Mouse (Mus musculus) splenic B cell, adult 2 months (primary cell): ENCODE results near the gene Dcaf17.
A peak's percentile ranks its signal among the peaks of the same experiment; 100 is the strongest.

Source experiments
- DNase-seq: peaks from one replicate; pipeline ENCODE4 v3.0.0-alpha.2; 2011; ENCODE audit warnings: low read depth, low spot score
- H3K27me3 ChIP-seq: 2 replicates; pipeline ENCODE4 v1.6.1; 2012; ENCODE audit warnings: mild to moderate bottlenecking, low read length, moderate library complexity, mixed read lengths; ENCODE audit not compliant: control insufficient read depth, poor library complexity, insufficient read depth, severe bottlenecking
- H3K36me3 ChIP-seq: 2 replicates; pipeline ENCODE4 v1.6.1; 2012; ENCODE audit warnings: mild to moderate bottlenecking, low read length, moderate library complexity, mixed read lengths; ENCODE audit not compliant: control insufficient read depth, poor library complexity, insufficient read depth, severe bottlenecking

Gene Dcaf17

GRCm38 (mm10) chr2:71055300-71056114 is at the start of gene Dcaf17, which contains the start of gene Mettl8:
Gene Dcaf17 (plus strand): TSS chr2:71055328.
Gene Mettl8 (minus strand): TSS chr2:71055583.
- Histone ChIP-seq H3K36me3 (peaks cover 6% of the 10 kb centered on the region; the same call in 1 of the 2 replicates), H3K27me3 (no peaks in the 10 kb centered on the region)
- peak; percentile 97 for DNase-seq

- no peaks in the 10 kb centered on the region for H3K27me3 ChIP-seq
- DNase-seq = no peak
- no peaks in the 10 kb centered on the region for H3K36me3 ChIP-seq
Measured at GRCm38 (mm10) chr2:71011816-71012215, 43.3 kb upstream of the Dcaf17 start.

GRCm38 (mm10) chr2:71013521-71013920 is 41.6 kb upstream of the Dcaf17 start:
- no peaks in the 10 kb centered on the region for H3K27me3 ChIP-seq
- no peaks in the 10 kb centered on the region for H3K36me3 ChIP-seq
- no peak for DNase-seq

GRCm38 (mm10) chr2:71019277-71019676 is 35.9 kb upstream of the Dcaf17 start:
- no peaks in the 10 kb centered on the region for H3K36me3 ChIP-seq
- no peak for DNase-seq

GRCm38 (mm10) chr2:71019704-71020375 is 35.3 kb upstream of the Dcaf17 start:
- Histone ChIP-seq H3K27me3 (no peaks in the 10 kb centered on the region), H3K36me3 (no peaks in the 10 kb centered on the region)
- DNase-seq = no peak

More at GRCm38 (mm10) chr2:71019277-71019676, 35.9 kb upstream of the Dcaf17 start:
- no peaks in the 10 kb centered on the region for H3K27me3 ChIP-seq

GRCm38 (mm10) chr2:71020674-71021073 is 34.5 kb upstream of the Dcaf17 start:
- Histone ChIP-seq H3K36me3 (no peaks in the 10 kb centered on the region), H3K27me3 (no peaks in the 10 kb centered on the region)
- no peak for DNase-seq

- Histone ChIP-seq H3K36me3 (no peaks in the 10 kb centered on the region), H3K27me3 (no peaks in the 10 kb centered on the region)
- peak; percentile 40 for DNase-seq
Measured at GRCm38 (mm10) chr2:71022991-71023390, 32.1 kb upstream of the Dcaf17 start.

GRCm38 (mm10) chr2:71023986-71024385 is 31.1 kb upstream of the Dcaf17 start:
- no peak for DNase-seq
- no peaks in the 10 kb centered on the region for H3K27me3 ChIP-seq
- H3K36me3 ChIP-seq = no peaks in the 10 kb centered on the region

- no peaks in the 10 kb centered on the region for H3K36me3 ChIP-seq
- no peak for DNase-seq
Measured at GRCm38 (mm10) chr2:71025576-71026315, 29.4 kb upstream of the Dcaf17 start.

GRCm38 (mm10) chr2:71026787-71027186 is 28.3 kb upstream of the Dcaf17 start:
- Histone ChIP-seq H3K27me3 (no peaks in the 10 kb centered on the region), H3K36me3 (no peaks in the 10 kb centered on the region; the same call in 1 of the 2 replicates)
- DNase-seq = no peak

More at GRCm38 (mm10) chr2:71025576-71026315, 29.4 kb upstream of the Dcaf17 start:
- no peaks in the 10 kb centered on the region for H3K27me3 ChIP-seq

GRCm38 (mm10) chr2:71027631-71028030 is 27.5 kb upstream of the Dcaf17 start:
- Histone ChIP-seq H3K27me3 (no peaks in the 10 kb centered on the region), H3K36me3 (no peaks in the 10 kb centered on the region; the same call in 1 of the 2 replicates)
- no peak for DNase-seq

GRCm38 (mm10) chr2:71030663-71031062 is 24.5 kb upstream of the Dcaf17 start:
- Histone ChIP-seq H3K36me3 (no peaks in the 10 kb centered on the region; the same call in 1 of the 2 replicates), H3K27me3 (no peaks in the 10 kb centered on the region)
- DNase-seq = no peak

- peak; percentile 90 for DNase-seq
- Histone ChIP-seq H3K36me3 (no peaks in the 10 kb centered on the region; the same call in 1 of the 2 replicates), H3K27me3 (no peaks in the 10 kb centered on the region)
Measured at GRCm38 (mm10) chr2:71031973-71032794, 22.9 kb upstream of the Dcaf17 start.

- Histone ChIP-seq H3K36me3 (no peaks in the 10 kb centered on the region; the same call in 1 of the 2 replicates), H3K27me3 (no peaks in the 10 kb centered on the region)
- no peak for DNase-seq
Measured at GRCm38 (mm10) chr2:71033014-71033413, 22.1 kb upstream of the Dcaf17 start.
